Mouse (Mus musculus) midbrain, embryonic 13.5 days (tissue): ENCODE data around the gene Bola1. TPM values are rescaled to one million over a fixed set of nuclear protein-coding genes. Genes with fewer than 3 reads are reported as not detected.
A peak's percentile ranks its signal among the peaks of the same experiment; 100 is the strongest.
"Not testable (repeated sequence)": the region's sequence is repeated elsewhere in the genome, so short reads cannot be mapped to it uniquely, and the experiment has no call there.

ENCODE experiments used
- ATAC-seq: fragments of 200-750 bp; cut with Nextera tagmentation; 2 replicates; pipeline ENCODE4 v1.8.0; 2017; ENCODE audit warnings: mild to moderate bottlenecking, moderate TSS enrichment, moderate library complexity
- H3K27ac ChIP-seq: fragments of 300-500 bp; sonication (generic); 2 replicates; pipeline ENCODE4 v1.5.1; 2015; ENCODE audit warnings: inconsistent platforms, mild to moderate bottlenecking, moderate library complexity
- H3K27me3 ChIP-seq: fragments of 300-500 bp; sonication (generic); 2 replicates; pipeline ENCODE4 v1.6.1; 2015; ENCODE audit warnings: mild to moderate bottlenecking, inconsistent platforms
- H3K36me3 ChIP-seq: fragments of 300-500 bp; sonication (generic); 2 replicates; pipeline ENCODE4 v1.6.1; 2015; ENCODE audit warnings: mild to moderate bottlenecking, inconsistent platforms
- H3K4me1 ChIP-seq: fragments of 300-500 bp; sonication (generic); replicated peaks from 2 replicates; pipeline ENCODE4 v1.6.1; 2015; ENCODE audit warnings: inconsistent platforms
- H3K4me2 ChIP-seq: fragments of 300-500 bp; sonication (generic); replicated peaks from 2 replicates; pipeline ENCODE4 v1.6.1; 2015; ENCODE audit warnings: moderate library complexity, mild to moderate bottlenecking, inconsistent platforms
- H3K4me3 ChIP-seq: fragments of 300-500 bp; sonication (generic); replicated peaks from 2 replicates; pipeline ENCODE4 v1.5.1; 2015; ENCODE audit warnings: mild to moderate bottlenecking, inconsistent platforms
- H3K9ac ChIP-seq: fragments of 300-500 bp; sonication (generic); replicated peaks from 2 replicates; pipeline ENCODE4 v1.6.1; 2015; ENCODE audit warnings: mild to moderate bottlenecking, inconsistent platforms
- H3K9me3 ChIP-seq: fragments of 300-500 bp; sonication (generic); 2 replicates; pipeline ENCODE4 v1.6.1; 2016; ENCODE audit warnings: mild to moderate bottlenecking, inconsistent platforms
- WGBS: fragments of 180-500 bp; shearing (Covaris S2); methylation state at CpG from one replicate; pipeline ENCODE4 v1.1.7; 2015; 5-methylcytosine and 5-hydroxymethylcytosine counted together
- polyA plus RNA-seq: library from polyadenylated mRNA; unstranded; fragments of >200 nt; fragmentation: Nextera tagmentation; extraction: Ambion mirVana; gene quantifications from 2 replicates; pipeline ENCODE4 v1.2.1, GENCODE M21; 2015

The Bola1 gene
- polyA plus RNA-seq = 67.7 and 70.4 TPM in 2 replicates

DNA sequence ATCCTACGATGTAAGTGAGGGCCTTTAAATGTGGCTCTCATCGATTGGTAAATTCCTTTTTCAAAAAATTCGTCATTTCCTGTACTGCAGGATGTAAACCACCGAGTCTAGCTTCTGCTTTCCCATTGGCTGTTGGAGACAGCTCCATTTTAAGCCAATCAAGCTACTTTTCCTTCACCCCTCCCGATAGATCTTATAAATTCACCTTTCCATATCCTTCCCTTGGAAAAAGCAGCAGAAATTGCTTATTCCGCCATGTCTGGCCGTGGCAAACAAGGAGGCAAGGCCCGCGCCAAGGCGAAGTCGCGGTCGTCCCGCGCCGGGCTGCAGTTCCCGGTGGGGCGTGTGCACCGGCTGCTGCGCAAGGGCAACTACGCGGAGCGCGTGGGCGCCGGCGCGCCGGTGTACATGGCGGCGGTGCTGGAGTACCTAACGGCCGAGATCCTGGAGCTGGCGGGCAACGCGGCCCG lies at the start of gene Bola1, which contains the start of gene Hist2h2ab:
Bola1 (minus strand) TSS at position 49 of the 470 bp plus-strand sequence.
Hist2h2ab (plus strand) TSS at position 205 of the 470 bp plus-strand sequence.
- H3K9me3 ChIP-seq = no peaks in the 10 kb centered on the region
- no peaks in the 10 kb centered on the region for H3K36me3 ChIP-seq
- ATAC-seq = peak; percentile 94
- H3K4me2 ChIP-seq = peak within 1 kb of the TSS; percentile 86
- H3K27me3 ChIP-seq = peaks cover 9% of the 10 kb centered on the region; the same call in 1 of the 2 replicates
- H3K4me3 ChIP-seq = peak within 1 kb of the TSS; percentile 67
- peak within 1 kb of the TSS; percentile 96 for H3K27ac ChIP-seq
- WGBS = under 1% methylated on average over 37 of the region's 37 CpGs
- H3K9ac ChIP-seq = peak within 1 kb of the TSS; percentile 82
- peaks cover 39% of the 10 kb centered on the region for H3K4me1 ChIP-seq

DNA sequence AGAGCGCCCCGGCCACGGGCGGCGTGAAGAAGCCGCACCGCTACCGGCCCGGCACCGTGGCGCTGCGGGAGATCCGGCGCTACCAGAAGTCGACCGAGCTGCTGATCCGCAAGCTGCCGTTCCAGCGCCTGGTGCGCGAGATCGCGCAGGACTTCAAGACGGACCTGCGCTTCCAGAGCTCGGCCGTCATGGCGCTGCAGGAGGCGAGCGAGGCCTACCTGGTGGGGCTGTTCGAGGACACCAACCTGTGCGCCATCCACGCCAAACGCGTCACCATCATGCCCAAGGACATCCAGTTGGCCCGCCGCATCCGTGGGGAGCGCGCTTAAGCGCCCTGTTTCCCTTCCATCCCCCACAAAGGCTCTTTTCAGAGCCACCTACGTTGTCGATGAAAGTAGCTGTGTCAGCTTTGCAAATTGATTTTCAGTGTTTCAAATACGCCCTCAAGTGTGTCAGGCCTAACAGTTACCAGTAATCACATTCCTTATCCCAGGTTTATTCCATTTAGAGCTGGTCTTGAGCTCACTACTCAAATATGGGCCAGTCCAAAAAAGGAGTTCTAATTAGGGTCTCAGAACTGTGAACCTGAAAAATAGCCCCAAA lies 49.4 kb upstream of the Bola1 start:
- H3K27me3 ChIP-seq, H3K9me3 ChIP-seq, H3K36me3 ChIP-seq: not testable (repeated sequence)
- Histone ChIP-seq H3K4me1 (peaks cover 28% of the 10 kb centered on the region), H3K27ac (peak overlapping the region; percentile 93), H3K4me2 (peak overlapping the region; percentile 77), H3K4me3 (peak overlapping the region; percentile 50), H3K9ac (peak overlapping the region; percentile 67)
- 0% methylated on average over 13 of the region's 44 CpGs for WGBS
- peak; percentile 73 for ATAC-seq

DNA sequence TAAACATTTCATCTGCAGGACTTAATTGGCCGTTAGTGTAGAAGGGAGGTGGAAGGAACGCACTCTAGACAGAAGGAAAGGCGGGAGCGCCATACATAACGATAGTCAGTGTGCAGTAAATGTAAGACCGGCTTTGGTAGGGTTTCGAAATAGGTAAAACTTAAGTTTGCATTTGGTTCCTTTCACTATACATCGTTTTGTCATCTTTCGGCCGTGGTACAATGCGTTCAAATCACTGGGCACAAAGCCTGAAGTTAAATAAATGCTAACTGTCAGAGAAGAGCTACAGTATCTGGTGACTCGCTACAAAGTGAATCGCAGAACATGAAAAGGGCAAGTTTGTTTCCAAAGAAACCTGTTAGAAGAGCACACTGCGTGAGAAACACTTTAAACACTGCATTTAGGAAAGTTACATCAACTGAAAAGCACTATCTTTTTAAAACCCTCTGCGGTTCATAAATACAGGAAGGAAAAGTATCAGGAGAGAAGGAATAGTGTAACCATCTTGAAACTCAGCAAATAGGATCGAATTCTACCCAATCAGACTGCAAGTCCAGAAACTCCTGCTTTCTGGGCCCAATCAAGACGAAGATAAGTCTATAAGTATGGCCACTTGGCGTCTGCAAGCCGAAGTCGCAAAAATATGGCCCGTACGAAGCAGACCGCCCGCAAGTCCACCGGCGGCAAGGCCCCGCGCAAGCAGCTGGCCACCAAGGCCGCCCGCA lies 48.7 kb upstream of the Bola1 start, which contains the start of gene Hist2h3b:
Hist2h3b (plus strand) TSS at position 604 of the 725 bp plus-strand sequence.
- peak within 1 kb of the TSS; percentile 67 for H3K9ac ChIP-seq
- WGBS = 24% methylated on average over 30 of the region's 30 CpGs
- H3K27me3 ChIP-seq = no peaks in the 10 kb centered on the region
- H3K27ac ChIP-seq = peak within 1 kb of the TSS; percentile 93
- peak; percentile 57 for ATAC-seq
- no peaks in the 10 kb centered on the region for H3K9me3 ChIP-seq
- no peaks in the 10 kb centered on the region for H3K36me3 ChIP-seq
- H3K4me1 ChIP-seq = peaks cover 32% of the 10 kb centered on the region
- peak within 1 kb of the TSS; percentile 77 for H3K4me2 ChIP-seq
- H3K4me3 ChIP-seq = peak within 1 kb of the TSS; percentile 50

DNA sequence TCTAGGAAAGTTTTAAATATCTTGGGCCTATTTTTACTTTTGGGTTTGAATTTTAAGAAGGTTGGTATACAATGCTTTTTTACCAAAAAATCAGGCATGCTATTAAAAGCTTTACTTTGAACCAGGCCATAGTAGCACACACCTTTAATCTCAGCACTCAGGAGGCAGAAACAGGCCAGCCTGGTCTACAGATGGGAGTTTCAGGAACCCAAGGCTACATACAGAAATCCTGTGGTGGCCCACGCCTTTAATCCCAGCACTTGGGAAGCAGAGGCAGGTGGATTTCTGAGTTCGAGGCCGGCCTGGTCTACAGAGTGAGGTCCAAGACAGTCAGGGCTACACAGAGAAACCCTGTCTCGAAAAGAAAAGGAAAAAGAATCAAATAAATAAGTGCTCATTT lies 48.0 kb upstream of the Bola1 start:
- no peaks in the 10 kb centered on the region for H3K27me3 ChIP-seq
- no peak overlapping the region for H3K4me2 ChIP-seq
- no peak overlapping the region for H3K4me3 ChIP-seq
- no peaks in the 10 kb centered on the region for H3K9me3 ChIP-seq
- WGBS = 79% methylated on average over 4 of the region's 4 CpGs
- H3K9ac ChIP-seq = no peak overlapping the region
- H3K4me1 ChIP-seq = peaks cover 33% of the 10 kb centered on the region
- no peak overlapping the region; the same call in 1 of the 2 replicates for H3K27ac ChIP-seq
- no peaks in the 10 kb centered on the region for H3K36me3 ChIP-seq
- ATAC-seq = no peak

DNA sequence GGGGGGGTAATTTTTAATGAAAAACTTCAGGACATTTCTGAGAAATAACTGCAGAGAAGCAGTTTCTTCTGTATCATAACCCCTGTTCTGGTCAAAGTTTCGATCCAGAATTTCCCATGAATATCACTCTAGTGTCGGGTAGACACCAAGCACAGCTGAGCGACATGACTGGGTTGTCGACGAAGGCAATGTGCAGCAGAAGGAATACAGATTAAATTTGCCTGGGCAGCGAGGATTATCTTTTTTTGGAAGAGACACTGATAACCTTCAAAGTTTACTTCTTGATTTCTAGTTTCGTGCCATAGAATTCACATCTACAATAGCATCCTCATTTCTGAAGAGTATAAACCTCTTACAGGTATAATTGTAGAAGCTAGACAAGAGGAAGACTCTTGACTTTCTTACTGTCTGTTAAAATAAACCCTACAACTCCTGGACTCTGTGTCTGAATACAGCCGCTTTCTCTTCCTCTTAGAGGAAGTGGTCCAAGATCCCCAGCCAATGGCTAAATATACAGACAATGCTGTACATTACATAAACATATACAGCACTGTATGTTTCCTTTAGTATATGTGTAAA lies 46.7 kb upstream of the Bola1 start:
- no peaks in the 10 kb centered on the region for H3K27me3 ChIP-seq
- no peak for ATAC-seq
- H3K4me1 ChIP-seq = peaks cover 43% of the 10 kb centered on the region
- H3K4me3 ChIP-seq = no peak overlapping the region
- 95% methylated on average over 8 of the region's 8 CpGs for WGBS
- no peak overlapping the region for H3K9ac ChIP-seq
- H3K27ac ChIP-seq = no peak overlapping the region
- H3K4me2 ChIP-seq = no peak overlapping the region
- H3K36me3 ChIP-seq = no peaks in the 10 kb centered on the region
- no peaks in the 10 kb centered on the region for H3K9me3 ChIP-seq

DNA sequence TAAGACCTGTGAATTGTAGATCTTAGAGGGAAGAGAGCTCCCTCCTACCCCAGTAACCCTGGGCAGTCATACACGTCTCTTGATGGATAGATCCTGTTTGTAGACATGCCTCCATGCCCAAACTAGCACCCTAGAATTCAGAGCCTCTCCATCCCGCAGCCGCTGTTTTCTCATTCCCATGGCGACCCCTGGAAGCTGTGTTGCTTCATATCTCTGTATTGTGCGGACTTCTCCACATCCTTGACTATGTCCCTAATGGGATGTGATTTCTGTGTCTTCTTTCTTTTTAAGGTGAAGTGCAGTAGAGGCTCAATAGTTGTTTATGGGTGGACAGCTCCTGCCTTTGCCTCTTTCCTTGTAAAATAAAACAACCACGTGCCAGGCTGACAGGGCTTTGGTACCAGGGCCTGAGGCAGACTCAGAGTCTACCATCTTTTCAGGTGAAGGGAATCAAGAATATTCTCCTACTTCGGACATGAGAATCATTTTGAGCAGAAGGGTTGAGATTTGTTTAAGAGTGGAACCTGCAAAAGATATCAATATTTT lies 45.0 kb upstream of the Bola1 start:
- no peak overlapping the region for H3K4me3 ChIP-seq
- H3K27me3 ChIP-seq = no peaks in the 10 kb centered on the region
- ATAC-seq = no peak
- no peaks in the 10 kb centered on the region for H3K36me3 ChIP-seq
- 0 out of 2 replicates have a peak overlapping the region, but pooled peaks have one; percentile 16 for H3K9ac ChIP-seq
- H3K4me2 ChIP-seq = peak overlapping the region; percentile 77
- peaks cover 40% of the 10 kb centered on the region for H3K4me1 ChIP-seq
- H3K27ac ChIP-seq = peak overlapping the region; percentile 98
- H3K9me3 ChIP-seq = no peaks in the 10 kb centered on the region
- 68% methylated on average over 7 of the region's 7 CpGs for WGBS

DNA sequence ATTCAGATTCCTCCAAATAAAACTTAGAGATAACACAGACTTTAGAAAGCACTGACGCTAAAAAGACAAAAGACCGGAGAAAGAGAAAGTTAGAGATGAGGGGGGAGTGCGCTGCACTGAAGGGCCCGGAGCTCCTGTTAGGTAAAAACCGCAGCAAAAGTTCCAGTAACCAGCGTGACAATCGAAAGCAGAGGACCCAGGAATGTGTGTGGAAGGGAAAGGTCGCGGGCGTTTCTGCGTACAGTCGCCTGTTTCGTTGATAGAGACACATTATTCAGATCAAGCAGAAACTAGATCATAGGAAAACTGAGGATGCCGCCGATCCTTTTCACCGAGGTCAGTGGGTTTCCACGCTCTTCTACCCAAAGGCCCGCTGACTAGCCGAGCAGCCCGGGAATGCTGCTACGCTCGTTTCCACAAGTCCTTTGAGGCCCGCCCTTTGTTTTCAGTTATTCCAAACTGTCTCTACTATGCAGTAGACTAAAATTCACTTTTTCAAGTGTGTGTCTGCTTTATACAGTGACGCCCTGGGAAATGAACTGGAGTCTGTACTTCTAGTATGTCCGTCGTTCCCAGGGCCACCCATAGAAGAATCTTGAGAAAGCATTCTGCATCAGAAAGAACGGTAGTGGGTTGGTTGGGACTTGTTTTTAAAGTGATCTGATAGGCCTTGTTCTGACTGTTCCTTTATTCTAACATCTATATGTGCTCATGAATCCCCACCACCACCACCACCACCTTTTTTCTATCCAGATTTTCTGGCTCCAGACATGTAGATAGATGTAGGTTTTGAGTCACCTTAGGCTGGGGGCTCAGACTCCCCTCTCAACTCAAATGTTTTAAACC lies 44.3 kb upstream of the Bola1 start:
- peak overlapping the region; percentile 59 for H3K4me3 ChIP-seq
- peak overlapping the region; percentile 77 for H3K4me2 ChIP-seq
- H3K9ac ChIP-seq = peak overlapping the region; percentile 80
- peaks cover 38% of the 10 kb centered on the region for H3K4me1 ChIP-seq
- no peaks in the 10 kb centered on the region for H3K9me3 ChIP-seq
- no peaks in the 10 kb centered on the region for H3K36me3 ChIP-seq
- H3K27me3 ChIP-seq = no peaks in the 10 kb centered on the region
- ATAC-seq = peak; percentile 44
- H3K27ac ChIP-seq = peak overlapping the region; percentile 98
- 4% methylated on average over 27 of the region's 27 CpGs for WGBS

DNA sequence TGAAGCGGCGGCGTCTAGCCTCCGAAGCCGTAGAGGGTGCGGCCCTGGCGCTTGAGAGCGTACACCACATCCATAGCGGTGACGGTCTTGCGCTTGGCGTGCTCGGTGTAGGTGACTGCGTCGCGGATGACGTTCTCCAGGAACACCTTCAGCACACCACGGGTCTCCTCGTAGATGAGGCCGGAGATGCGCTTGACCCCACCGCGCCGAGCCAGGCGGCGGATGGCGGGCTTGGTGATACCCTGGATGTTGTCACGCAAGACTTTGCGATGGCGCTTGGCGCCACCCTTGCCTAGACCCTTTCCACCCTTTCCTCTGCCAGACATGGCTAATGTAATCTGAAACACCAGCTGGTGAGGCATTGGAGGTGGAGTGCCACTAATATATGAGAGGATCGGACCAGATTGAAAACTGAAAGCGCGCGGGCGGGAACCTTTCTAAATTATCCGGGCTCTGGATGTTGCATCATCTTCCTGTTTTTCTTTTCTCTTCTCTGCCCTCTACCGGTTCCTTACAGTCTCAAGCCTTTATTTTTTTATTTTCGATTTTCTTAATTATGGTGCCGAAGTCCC lies 43.6 kb upstream of the Bola1 start, which contains the start of gene Hist2h4:
Hist2h4 (minus strand) TSS at position 333 of the 572 bp plus-strand sequence.
- peak within 1 kb of the TSS; percentile 80 for H3K9ac ChIP-seq
- H3K9me3 ChIP-seq = no peaks in the 10 kb centered on the region
- H3K36me3 ChIP-seq = no peaks in the 10 kb centered on the region
- under 1% methylated on average over 40 of the region's 40 CpGs for WGBS
- H3K4me3 ChIP-seq = peak within 1 kb of the TSS; percentile 59
- no peaks in the 10 kb centered on the region for H3K27me3 ChIP-seq
- H3K4me2 ChIP-seq = peak within 1 kb of the TSS; percentile 77
- peak within 1 kb of the TSS; percentile 98 for H3K27ac ChIP-seq
- peak; percentile 88 for ATAC-seq
- peaks cover 34% of the 10 kb centered on the region for H3K4me1 ChIP-seq

DNA sequence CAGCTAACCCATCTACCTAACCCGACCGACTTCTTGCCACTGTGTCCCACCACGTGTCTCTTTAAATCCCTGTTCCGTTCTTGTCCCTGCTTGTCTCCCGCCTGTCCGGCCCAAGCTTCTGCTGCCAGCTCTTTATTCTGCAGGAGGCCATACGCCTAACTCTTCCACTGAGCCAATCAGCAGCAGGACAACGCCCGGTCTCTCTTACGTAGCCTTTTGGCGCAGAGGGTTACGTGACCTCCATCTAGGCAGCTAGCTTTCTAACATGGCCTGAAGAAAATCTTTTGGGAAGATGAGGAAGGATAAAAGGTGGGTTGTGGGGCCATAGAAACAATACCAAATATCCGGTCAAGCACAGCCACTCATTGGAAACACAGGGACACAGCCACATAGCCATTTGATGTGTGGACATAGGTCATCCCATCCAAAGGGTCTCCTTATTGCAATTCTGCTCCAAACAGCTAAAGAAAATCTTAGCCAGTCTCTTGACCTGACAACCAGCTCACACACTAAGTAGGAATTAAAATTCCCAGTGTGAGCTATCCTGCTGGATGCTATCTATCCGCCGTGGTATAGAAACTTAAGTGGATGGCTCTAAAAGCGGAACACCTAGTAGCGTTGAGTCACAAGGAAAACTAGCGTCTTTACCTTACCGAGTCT lies 42.8 kb upstream of the Bola1 start:
- H3K4me1 ChIP-seq = peaks cover 27% of the 10 kb centered on the region
- H3K9ac ChIP-seq = peak overlapping the region; percentile 80
- peak overlapping the region; percentile 77 for H3K4me2 ChIP-seq
- WGBS = 2% methylated on average over 19 of the region's 19 CpGs
- no peaks in the 10 kb centered on the region for H3K9me3 ChIP-seq
- H3K27me3 ChIP-seq = no peaks in the 10 kb centered on the region
- peak overlapping the region; percentile 59 for H3K4me3 ChIP-seq
- H3K36me3 ChIP-seq = no peaks in the 10 kb centered on the region
- peak overlapping the region; percentile 98 for H3K27ac ChIP-seq
- peak; percentile 80 for ATAC-seq

DNA sequence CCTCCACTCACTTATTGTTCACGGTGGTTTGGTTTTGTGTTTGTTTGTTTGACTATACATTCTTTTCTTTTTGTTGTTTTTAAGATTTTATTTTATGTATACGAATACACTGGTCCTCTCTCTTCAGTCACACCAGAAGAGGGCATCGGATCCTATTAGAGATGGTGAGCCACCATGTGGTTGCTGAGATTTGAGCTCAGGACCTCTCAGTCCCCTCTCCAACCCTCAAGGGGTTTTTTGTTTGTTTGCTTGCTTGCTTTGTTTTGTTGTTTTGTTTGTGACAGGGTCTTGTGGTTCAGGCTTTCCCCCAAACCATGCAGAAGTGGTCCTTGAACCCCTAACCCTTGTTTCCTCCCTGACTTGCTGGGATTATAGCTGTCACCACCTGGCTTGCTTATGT lies 42.1 kb upstream of the Bola1 start:
- Histone ChIP-seq H3K27ac (peak overlapping the region; percentile 98), H3K4me1 (peaks cover 27% of the 10 kb centered on the region), H3K4me3 (peak overlapping the region; percentile 59), H3K9me3 (no peaks in the 10 kb centered on the region), H3K27me3 (no peaks in the 10 kb centered on the region), H3K36me3 (no peaks in the 10 kb centered on the region), H3K9ac (peak overlapping the region; percentile 80), H3K4me2 (peak overlapping the region; percentile 77)
- ATAC-seq = no peak
- WGBS = 53% methylated on average over 3 of the region's 3 CpGs
